Mouse (Mus musculus): Measurements from ENCODE around the gene Ankdd1b.

Gene Ankdd1b

DNA sequence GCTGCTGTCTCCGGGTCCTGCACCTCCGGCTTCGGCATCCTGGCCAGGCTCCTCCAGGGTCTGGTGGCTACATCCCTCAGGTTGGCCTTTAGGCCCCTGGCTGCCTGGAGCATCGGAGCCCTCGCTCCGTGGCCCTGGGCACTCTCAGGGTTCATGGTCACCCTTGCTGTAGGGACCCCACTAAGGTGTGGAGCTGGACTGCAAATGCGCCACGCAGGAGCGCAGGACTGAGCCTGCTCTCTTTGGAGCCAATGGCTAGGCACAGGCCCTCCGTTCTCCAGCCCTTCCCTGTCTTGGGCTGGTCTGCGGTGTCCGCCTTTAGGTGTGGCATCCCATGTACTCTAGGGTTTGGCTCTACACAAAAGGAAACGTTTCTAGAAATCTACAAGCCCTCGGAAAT, at the start of gene Ankdd1b:
Gene Ankdd1b, minus strand, starts transcription at position 242 of the 400 bp plus-strand sequence.
- DNase-seq (ENCODE audit: extremely low read depth, low read depth, low spot score) = no peak

DNA sequence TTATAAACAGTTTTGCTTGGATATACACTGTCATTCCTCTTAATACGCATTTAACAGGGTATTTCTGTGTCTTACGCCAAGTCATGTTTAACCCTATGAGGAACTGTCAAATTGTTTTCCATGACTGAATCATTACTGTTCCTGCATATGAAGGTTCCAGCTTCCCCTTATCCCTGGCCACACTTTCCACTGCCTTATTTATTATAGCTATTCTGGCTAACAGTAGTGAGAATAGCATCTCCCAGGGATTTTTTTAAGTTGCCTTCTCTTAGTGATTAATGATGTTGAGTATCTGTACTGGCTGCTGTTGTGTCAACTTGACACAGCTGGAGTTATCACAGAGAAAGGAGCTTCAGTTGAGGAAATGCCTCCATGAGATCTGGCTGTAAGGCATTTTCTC, 46.3 kb upstream of the Ankdd1b start:
- DNase-seq (ENCODE audit: extremely low read depth, low read depth, low spot score) = no peak

DNA sequence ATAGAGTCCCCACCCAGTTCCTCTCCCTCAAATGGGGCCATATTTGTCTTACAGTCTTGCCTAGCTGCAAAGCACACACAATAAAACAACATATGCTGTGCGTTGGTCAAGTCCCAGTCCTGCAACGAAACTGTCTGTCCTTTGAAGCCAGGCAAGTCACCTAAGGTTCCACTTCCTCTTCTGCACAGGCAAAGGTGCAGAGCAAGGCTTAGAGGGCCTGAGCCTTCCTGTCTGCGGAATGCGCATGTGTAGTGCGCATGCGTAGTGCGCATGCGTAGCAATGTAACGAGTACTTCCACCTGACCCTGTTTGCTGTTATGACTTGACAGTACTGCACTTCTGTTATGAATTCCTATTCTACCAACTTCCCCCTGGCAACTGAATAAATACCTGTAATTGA, 45.3 kb upstream of the Ankdd1b start:
- no peak for DNase-seq (ENCODE audit: extremely low read depth, low read depth, low spot score)

DNA sequence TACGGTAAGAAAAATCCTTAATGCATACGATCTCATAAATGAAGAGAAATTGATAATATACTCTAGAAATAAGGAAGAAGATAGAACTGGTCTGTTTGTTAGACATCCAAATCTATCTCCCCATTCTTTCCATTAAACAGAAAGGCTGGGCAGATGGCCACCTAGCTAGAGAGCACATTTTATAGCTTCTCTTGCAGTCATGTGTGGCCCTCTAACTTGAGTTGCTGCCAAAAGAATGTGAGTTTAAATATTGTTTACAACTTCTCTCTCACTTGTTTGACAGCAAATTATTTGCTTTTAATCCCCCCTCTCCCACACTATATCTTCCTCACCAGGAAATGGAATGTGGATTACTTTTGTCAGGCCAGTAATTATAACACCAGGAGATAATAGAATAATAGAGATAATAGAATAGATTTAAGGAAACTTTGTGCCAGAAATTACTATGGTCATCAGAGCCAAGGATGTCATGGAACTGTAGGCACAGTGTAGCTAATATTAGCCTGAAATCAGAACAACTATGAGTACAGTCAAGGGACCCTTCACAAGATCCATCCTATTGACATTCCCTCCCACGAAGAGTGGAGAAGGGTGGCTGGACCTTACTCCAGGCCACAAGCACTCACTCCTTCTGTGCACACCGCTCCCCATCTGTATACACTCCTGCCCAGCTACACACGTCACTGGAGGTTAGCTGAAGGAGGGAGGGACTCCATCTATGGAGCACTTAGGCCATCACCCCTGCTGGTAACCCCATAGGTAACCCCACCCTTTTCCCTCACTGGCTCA, 43.4 kb upstream of the Ankdd1b start:
- DNase-seq (ENCODE audit: extremely low read depth, low read depth, low spot score) = no peak

DNA sequence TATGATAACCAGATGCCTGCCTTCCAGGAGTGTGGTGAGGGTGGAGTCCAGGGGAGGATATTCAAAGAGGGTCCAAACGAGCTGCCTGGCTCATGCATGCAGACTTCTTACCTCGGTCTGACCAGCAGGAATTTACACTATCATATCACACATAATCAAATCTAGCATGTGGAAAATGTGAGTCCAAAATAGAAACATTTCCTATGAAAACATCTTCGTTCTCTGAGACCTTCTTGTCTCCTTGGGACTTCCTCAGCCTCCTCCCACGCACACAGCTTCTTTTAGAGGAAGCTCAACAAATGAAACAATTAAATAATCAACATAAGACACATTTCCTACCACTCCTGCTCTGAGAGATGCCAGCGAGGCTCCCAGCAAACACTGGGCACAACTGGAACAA, 40.9 kb upstream of the Ankdd1b start:
- DNase-seq (ENCODE audit: extremely low read depth, low read depth, low spot score) = no peak

DNA sequence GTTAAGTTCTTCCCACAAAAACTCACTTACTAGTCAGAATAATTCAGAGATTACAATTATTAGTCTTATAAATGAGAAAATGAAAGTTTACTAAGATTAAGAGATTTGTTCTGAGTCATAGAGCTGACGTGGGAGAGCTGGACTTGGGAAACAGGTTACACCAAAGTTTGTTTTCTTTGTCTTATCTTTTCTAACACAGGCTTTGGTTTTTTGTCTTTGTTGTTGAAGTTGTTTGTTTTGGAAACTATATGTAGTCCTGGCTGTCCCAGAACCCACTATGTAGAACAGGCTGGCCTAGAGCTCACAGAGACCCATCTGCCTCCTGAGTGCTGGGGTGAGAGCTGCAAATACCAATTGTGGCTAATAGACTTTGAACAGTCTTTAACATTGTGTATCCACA, 40.3 kb upstream of the Ankdd1b start:
- no peak for DNase-seq (ENCODE audit: extremely low read depth, low read depth, low spot score)

DNA sequence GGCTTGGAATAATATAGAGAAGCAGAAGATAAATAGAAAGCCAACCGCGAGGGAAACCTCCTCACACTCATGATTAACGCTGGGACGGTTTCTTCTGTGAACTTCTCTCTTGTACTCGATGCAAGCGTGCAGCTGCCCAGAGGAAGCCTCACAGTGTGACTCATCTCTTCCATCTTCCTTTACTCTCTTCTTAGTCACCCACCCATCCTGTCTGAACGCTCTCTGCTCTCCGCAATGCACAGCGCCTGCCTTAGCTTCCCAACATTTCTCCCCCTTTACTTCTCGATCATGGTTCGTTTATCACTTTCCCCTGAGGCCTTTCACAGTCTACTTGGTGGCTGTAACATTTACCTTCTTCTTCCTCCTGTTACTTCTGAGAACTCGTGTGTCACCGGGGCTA, 39.6 kb upstream of the Ankdd1b start:
- DNase-seq (ENCODE audit: extremely low read depth, low read depth, low spot score) = no peak

DNA sequence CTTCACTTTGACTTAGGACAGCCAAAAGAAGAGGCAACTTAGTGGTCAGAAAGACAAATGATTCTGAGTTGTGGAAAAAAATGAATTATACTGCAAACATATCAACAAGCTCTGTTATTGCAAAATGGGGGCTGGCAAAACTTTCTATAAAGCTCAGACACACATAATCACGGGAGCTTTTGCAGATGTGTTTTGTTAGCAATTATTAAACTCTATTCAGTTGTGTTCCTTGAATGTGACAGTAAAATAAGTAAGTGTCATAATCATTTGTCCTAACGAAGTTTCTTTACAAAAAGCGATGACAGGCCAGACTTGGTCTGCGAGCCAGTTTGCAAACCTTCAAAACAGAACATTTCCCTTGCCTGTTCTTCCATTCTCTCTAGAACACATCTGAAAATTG, 36.5 kb upstream of the Ankdd1b start:
- no peak for DNase-seq (ENCODE audit: extremely low read depth, low read depth, low spot score)

DNA sequence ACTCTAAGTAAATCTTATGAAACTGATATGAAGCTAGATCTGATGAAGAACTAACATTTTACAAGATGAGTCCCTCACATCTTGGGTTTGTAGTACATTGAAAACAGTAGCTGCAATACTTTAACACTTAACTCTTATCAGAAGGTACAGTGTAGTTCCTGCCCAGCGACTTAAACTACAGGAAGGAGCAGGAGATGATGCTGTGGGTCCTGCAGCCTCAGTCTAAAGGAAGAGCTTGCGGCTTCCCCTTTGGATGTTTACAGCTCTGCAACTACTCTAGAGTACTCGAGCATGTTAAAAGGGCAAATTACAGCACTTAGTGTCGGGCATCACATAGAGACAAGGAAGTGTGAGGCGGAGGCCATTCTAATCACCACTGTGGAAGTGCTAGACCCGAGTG, 35.3 kb upstream of the Ankdd1b start:
- DNase-seq (ENCODE audit: extremely low read depth, low read depth, low spot score) = no peak

DNA sequence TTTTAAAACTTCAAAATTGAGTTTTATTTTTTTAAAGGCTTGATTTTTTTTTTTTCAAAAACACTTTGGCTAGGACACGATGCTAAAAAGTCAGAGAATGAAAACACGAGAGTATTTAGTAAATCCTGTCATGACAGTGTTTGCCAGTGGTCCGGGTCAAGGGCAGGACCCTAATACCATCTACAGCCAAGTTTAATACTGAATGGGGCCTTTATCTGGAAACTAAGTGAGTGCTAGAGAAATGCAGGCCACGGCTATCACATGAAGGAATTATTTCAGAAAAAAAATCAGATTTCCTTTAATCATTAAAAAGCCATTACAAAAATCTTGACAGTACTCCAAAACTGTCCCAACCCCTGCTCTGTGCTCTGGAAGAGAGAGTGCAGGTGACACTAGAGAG, 34.7 kb upstream of the Ankdd1b start:
- no peak for DNase-seq (ENCODE audit: extremely low read depth, low read depth, low spot score)

DNA sequence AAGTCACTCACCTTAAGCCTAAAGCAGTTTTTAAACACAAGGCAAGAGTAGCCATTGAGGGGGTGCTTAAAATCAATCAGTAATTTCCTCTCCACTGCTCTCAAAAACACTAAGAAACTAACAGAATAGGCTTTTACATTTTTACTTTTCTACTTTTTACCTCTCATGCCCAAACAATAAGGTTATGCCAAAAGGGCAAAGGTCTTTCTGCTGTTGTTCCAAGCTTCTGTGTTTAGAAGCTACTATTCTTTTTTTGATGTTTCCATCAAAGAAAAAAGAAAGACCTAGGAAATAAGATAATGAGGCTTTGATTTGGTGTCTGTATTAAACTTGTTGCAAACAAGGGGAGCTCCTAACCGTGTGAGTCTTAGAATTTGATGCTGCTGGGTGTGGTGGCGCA, 28.9 kb upstream of the Ankdd1b start:
- DNase-seq (ENCODE audit: extremely low read depth, low read depth, low spot score) = no peak

DNA sequence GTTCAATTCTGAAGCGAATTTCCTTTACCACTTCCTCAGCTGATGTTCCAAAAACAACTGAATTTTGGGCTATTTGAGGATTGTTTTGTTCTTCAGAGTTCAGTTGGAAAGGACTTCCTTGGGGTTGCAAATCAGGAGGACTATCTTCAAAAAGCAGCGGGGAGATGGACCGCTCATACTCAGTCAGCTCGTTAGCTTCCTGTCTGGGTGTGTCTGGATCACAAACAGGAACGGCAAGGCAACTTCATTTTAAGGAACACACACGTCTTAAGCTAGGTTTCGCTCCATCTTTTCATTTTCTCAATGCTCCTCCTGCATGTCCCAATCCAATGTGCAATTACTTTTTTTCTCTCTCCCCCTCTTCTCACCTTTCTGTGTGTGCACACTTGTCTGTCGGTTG, 25.6 kb upstream of the Ankdd1b start:
- DNase-seq (ENCODE audit: extremely low read depth, low read depth, low spot score) = no peak

DNA sequence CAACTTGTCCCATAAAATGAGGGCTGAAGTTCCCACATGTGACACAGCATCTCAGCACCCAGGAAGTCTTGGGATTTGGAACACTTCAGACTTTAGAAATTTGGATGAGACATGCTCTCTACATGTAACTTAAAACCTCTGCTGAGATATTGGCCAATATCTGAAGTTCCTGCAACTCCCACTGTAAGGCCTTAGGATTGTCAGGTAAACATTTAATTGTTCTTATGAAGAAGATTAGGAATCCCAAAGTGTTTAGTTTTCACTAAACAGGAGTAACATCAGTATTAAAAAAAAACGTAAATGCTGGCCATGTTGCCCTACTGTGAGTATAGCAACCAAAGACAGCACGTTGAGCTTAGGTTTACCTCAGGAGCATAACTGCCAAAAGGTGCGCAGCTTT, 19.4 kb upstream of the Ankdd1b start, which contains the start of gene Gm17622:
Gene Gm17622, plus strand, starts transcription at position 301 of the 400 bp plus-strand sequence.
- no peak for DNase-seq (ENCODE audit: extremely low read depth, low read depth, low spot score)

DNA sequence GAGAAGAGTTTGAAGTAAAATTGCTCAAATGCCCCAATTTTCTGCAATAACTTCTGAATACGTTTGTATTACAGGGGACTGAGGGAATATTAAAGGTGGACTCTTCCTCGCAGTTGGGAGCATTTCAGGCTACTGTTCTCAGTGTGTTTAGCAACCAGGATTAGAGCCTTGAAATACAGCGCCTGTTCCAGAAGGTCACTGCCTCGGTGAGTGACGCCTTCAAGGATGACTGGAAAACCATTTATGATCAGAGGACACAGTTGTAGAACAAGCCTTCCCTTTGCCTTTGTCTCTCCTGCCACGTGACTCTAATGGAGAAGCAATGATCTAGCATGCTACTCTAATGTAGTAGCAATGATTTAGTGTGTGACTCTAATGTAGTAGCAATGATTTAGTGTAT, 17.0 kb upstream of the Ankdd1b start:
- no peak for DNase-seq (ENCODE audit: extremely low read depth, low read depth, low spot score)

DNA sequence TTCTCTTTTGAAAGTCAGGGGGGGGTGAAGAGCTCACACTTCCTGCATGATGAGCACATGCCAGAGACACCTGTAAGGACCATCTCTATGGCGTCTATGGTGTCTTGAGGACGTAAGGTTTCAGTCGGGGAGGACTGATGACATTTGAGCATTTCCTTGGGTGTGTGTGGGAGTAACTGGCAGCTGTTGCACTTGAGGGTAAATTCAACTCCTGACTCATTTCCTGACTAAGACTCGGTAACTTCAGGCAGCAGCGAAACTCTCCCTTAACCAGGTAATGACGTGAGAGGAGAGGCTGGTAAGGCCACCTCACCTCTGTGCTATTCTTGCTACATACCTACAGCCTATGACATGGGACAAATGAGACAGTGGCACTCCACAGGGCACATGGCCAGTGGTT, 16.2 kb upstream of the Ankdd1b start:
- DNase-seq (ENCODE audit: extremely low read depth, low read depth, low spot score) = peak; percentile 34

DNA sequence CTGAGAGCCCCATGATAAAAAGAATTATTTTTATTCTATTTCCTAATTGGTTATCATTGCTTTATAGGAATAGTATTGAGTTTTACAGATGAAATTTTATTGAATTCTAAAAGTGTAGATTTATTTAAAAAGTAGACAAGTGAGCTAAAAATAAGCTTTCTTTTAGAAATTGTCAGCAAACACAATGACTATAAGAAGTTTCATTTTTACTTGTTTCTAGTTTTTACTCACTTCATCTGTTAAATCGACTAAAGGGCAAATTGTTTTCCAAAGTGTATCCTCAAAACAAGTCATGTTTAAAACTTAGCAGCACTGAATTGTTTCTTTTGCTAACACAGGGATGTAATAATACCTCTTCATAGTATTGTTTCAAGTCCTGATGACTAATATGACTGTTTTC, 8.0 kb upstream of the Ankdd1b start:
- no peak for DNase-seq (ENCODE audit: extremely low read depth, low read depth, low spot score)

DNA sequence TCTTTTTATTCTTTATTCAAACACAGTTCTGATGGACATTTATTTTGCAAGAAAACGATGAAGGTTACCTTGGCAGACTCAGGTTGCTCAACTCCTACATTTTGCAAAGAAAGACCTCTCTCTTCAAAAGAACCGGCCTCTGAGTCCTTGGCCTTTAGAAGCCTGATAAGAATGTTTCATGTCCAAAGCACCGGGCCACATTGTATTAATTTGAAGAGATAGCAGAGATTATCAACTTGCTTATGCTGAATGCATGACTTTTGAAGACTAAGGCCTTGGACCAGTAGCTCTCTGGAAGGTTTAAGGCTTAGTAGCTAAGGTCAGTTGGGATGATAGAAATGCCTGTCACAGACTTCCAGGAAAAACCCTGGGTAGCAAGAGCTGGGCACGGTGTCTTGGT, 6.2 kb upstream of the Ankdd1b start:
- no peak for DNase-seq (ENCODE audit: extremely low read depth, low read depth, low spot score)

DNA sequence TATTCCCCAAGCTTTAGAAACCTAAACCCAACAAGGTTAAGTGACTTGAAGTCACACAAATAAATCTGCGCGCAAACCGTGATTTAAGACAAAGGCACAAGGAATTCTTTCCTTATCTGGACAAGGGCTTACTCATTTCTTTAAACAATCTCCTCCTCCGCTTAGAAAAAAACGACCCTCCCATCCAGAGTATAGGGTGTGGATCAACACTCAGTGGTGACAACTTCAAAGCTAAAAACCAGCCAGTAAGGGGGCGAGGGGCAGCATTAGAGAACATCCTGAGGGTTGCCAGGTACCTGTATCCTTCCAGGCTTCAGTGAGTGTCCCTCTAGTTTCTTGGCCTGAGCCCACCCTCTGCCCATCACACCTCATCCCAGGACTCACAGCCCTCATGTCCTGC, 442 bp downstream of the Ankdd1b start:
- no peak for DNase-seq (ENCODE audit: extremely low read depth, low read depth, low spot score)

DNA sequence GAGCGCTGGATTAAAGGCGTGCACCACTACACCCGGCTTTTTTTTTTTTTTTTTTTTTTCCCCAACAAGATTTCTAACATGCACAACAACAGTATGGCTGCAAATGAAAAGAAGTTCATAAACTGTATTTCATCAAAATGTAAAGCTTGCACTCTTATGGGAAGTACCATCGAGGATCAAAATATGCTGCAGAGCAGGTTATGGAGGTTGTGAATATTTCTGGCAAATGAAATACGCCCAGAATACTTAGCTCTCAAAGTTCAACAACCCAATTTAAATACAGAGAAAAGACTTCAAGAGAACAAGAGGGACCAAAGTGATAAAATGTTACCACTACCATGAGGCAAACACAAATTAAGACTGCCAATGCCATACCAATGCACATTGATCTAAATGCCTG, 2.3 kb downstream of the Ankdd1b start:
- no peak for DNase-seq (ENCODE audit: extremely low read depth, low read depth, low spot score)

DNA sequence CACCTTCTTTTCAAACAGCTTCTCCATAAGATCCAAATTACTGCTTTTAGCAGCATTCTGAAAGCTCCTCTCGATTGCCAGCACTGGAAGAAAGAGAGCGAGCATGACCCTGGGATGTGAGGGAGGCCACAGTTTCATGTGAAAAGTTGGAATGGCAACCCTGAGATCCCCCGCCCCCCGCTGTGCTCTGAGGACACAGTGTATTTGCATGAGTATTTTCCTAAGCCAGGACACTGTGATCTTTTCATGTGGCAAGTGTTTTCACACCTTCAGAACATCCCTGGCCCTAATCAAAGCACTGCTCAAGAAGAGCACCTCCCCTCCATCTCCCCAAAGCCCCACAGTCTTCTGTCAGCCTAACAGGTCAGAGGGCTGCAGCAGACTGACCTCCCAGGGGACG, 5.7 kb downstream of the Ankdd1b start:
- DNase-seq (ENCODE audit: extremely low read depth, low read depth, low spot score) = no peak

DNA sequence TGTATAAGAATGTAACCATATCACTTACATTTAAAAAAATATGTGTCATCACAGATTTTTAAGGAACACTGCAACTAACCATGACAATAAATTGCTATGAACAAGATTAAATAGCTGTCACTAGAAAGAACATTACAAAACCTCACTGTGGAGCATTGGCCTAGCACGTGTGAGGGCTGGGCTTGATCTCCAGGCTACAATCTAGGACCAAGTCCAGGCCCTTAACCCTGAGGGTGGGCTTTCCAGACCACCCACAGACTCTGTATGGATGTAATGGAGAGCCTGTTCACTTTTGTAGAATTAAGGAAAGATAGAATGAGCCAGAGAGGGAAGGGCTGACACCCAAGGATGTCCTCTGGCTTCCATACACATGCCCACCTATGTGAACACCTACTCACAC, 8.4 kb downstream of the Ankdd1b start:
- no peak for DNase-seq (ENCODE audit: extremely low read depth, low read depth, low spot score)

DNA sequence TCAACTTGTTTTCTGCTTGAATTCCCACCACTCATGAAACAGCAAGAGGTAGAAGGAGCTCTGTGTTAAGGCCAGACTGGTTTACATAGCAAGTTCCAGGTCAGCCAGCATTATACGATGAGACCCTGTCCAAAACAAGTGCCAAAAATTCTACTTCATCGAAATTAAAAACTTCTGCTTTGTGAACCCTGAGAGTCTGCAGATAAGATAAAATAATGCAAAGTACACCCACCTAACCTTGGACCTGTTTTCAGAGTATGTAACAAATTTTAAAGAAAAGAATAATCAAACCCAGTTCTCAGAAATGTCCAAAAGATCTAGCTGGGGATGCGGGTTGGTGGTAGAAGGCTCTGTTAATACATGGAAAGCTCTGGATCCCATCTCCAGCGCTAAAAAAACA, 12.4 kb downstream of the Ankdd1b start:
- no peak for DNase-seq (ENCODE audit: extremely low read depth, low read depth, low spot score)

DNA sequence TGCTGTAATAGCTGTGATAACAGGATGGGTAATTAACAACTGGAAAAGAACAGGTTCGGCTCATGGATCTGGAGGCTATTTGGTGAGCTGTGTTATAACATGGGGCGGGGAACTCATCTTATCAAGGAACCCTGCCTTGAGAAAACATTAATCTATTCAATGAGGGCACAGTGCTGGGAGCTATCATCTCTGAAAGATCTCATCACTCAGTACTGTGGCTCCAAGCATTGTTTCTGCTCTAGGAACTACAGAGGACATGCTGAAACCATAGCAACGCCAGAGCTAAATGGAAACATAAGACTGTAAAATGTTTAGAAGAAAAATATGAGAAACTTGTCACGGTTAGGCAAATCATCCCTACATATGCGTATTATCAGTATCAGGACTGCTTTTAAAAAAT, 13.0 kb downstream of the Ankdd1b start:
- DNase-seq (ENCODE audit: extremely low read depth, low read depth, low spot score) = no peak
